Mouse (Mus musculus) spleen, postnatal 4 days (tissue): Measurements from ENCODE around the gene Efemp1.

Experiments used
- DNase-seq, 2 experiments: peaks; one replicate each; pipeline ENCODE4 v3.0.0; 2022; ENCODE audit warnings: low spot score in 2 of 2

The Efemp1 gene

DNA sequence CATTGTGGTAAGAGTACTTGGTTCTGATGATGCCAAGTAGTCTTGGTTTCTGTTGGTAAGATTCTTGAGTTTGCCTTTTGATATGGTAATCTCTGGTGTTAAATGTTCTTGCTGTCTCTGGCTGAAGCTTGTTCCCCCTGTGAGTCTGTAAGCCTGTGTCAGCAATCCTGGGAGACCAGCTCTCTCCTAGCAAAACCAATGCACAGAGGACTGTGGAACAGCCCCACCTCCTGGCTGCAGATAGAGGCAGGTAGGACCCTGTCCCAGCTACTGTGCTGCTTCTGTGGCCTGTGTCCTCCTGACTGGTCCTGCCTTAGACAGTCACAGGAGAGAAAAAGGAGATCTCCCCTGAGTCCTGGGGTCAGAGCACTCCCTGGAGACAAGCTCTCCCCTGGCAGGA is 81.4 kb downstream of the Efemp1 start:
- DNase-seq, result no peak

DNA sequence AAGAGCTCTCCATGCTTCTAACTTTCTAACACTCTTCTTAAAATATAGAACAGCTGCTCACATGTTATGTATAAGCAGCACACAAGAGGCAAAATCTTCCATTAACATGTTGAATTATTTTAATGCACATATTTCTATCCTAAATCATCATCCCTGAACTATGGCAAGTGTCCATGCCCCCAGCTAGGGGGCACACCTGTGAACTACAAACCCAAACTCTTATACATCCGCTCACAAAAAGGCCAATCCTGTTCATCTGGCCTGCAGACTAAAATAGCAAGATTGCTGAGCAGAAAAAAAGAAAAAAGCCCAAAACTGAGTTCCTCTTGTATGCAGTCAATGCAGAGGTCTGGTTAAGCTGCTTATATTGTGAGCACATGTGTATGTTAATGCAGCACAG is 86.6 kb downstream of the Efemp1 start:
- DNase-seq, result no peak

DNA sequence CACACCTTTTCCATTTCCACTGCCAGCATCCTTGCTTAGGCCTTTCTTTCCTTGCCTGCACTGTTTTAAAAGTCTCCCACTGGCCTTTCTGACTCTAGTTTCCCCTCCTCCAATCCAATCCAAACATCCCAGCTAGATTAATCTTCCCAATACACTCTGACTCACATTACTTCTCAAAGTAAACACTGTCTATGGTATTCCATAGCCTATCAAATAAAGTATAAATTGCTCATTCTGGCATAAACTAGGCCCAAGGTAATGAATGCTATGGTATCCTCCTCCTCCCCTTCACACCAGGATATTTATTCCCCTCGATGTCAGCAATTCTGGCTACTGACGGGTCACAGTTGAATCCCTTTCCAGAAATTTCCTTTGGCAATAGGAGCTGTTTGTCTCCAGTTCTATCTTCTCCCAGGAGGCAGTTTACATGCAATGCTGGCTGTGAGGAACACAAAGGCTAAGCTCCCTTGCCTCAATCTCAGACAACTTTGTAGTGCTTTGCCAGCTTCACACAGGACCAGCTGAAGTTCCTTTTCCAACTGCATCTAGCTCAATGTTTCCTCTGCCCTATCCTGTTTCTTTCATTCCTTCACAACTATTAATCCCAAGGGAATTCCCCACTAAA is 98.7 kb downstream of the Efemp1 start:
- no peak for DNase-seq

DNA sequence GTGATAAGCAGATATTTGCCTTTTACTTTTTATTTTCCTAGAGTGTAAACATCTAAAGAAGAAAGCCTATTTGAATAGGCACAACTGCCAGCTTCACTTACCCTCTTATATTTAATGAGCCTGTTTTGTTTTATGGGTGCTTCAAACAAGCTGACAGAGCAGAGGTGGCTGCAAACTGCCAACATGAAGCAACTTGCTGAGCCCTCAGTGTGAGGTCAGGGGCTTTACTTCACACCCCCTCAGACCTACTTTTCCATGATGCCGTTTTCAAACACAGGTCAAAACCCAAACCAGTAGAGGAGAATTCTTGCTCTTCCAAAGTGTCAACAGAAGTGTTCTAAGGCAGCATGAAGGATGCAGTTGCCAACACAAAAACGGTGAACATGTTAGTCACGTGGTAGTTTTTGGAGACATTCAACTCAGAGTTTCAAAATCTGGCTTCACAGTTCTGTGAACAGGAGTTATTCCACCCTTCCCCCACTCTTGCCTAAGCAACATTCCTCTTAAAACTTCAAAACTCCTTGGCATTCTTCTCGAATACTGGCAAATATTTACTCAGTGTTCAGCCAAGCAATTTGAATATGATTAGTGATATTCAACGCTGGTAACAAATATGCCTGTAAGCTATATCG is 101.8 kb downstream of the Efemp1 start:
- no peak for DNase-seq

DNA sequence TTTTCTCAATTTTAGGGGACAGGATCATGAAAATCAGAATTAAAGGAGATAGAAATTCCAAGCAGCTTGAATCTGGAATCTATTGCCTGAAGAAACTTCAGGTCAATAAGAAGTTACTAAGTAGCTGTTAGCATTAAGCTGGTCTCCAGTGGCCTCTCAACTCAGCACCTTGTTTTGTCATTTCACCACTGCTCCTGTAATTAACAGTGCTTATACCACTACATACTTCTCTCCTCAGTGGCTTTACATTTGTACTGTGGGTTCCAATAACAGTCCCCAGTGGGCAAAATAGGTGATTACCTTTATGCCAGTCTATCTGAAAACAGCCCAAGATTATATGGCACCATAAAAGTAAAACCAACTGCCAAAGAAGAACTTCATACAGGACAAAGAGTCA is 102.3 kb downstream of the Efemp1 start:
- no peak for DNase-seq

DNA sequence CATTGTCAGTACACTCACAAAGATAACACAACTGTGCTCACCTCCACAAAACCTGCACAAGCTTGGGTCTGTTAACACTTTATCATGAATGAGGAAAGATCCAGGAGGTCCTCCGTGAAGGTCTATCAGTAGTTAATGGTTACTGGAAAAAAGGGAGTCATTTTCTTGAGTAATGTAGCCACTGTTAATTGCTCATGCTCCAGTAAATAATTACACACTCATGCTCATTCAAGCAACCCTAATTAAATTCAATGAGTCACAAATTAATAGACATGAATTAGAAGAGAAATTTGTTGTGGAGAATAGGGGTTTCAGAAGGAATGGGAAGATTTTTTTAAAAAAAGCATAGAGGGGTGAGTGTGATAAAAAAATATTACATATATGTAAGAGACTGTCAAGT is 108.4 kb downstream of the Efemp1 start:
- DNase-seq, result no peak
